Comparison of ENCODE assay signal across 8 mouse cellular contexts in genomic region chr5:135400244-135400643, GRCm38 (mm10). TPM values are rescaled to one million over a fixed set of nuclear protein-coding genes. Genes with fewer than 3 reads are reported as not detected.
DNase-seq lines count a peak whose midpoint lies in the region; ATAC-seq and TF ChIP-seq lines count a peak whose summit lies in the region.

No protein-coding gene starts in this region.

- WGBS in midbrain, embryonic 11.5 days: 6% methylated on average over 2 of the region's 2 CpGs
- WGBS in midbrain, embryonic 15.5 days: 8% methylated on average over 2 of the region's 2 CpGs
- 2% methylated on average over 2 of the region's 2 CpGs for WGBS in intestine, postnatal 0 days
- WGBS in limb, embryonic 11.5 days: 8% methylated on average over 2 of the region's 2 CpGs
- WGBS in neural tube, embryonic 14.5 days: 7% methylated on average over 2 of the region's 2 CpGs

- 0 out of 2 replicates have a peak, but pooled peaks have one; percentile 42 for ATAC-seq in midbrain, embryonic 11.5 days (ENCODE audit: low FRiP score)
- ATAC-seq in midbrain, embryonic 15.5 days (replicated peaks): no peak
- peak; percentile 85 for ATAC-seq in frontal cortex, adult (ENCODE audit: low TSS enrichment)
- ATAC-seq in intestine, postnatal 0 days: no peak; the same call in 1 of the 2 replicates
- no peak for ATAC-seq in limb, embryonic 11.5 days (ENCODE audit: insufficient number of reproducible peaks, low FRiP score, low TSS enrichment, low read depth)
- ATAC-seq in neural tube, embryonic 14.5 days (ENCODE audit: low read depth): peak; percentile 70; the same call in 1 of the 2 replicates

- no peaks in the 10 kb centered on the region for H3K4me1 ChIP-seq in midbrain, embryonic 11.5 days (ENCODE audit: control insufficient read depth, insufficient read depth, low read length)
- H3K4me1 ChIP-seq in midbrain, embryonic 15.5 days: peaks cover 5% of the 10 kb centered on the region; the same call in 1 of the 2 replicates
- no peaks in the 10 kb centered on the region for H3K4me1 ChIP-seq in intestine, postnatal 0 days (replicated peaks; ENCODE audit: control insufficient read depth, insufficient read depth, low read length)
- no peaks in the 10 kb centered on the region for H3K4me1 ChIP-seq in limb, embryonic 11.5 days (ENCODE audit: control insufficient read depth, insufficient read depth, low read length)
- H3K4me1 ChIP-seq in neural tube, embryonic 14.5 days (ENCODE audit: control insufficient read depth, insufficient read depth, low read length): no peaks in the 10 kb centered on the region

- no peak overlapping the region for H3K4me2 ChIP-seq in midbrain, embryonic 11.5 days
- no peak overlapping the region for H3K4me2 ChIP-seq in midbrain, embryonic 15.5 days
- no peak overlapping the region for H3K4me2 ChIP-seq in intestine, postnatal 0 days (replicated peaks; ENCODE audit: low read depth)
- H3K4me2 ChIP-seq in limb, embryonic 11.5 days (ENCODE audit: low read depth, severe bottlenecking): no peak overlapping the region
- no peak overlapping the region for H3K4me2 ChIP-seq in neural tube, embryonic 14.5 days (ENCODE audit: low read depth, low read length)

- peak; percentile 98 for TF ChIP-seq CTCF in intestine, postnatal 0 days (IDR thresholded peaks at IDR 0.05; ENCODE audit: low read depth)

- H3K4me3 ChIP-seq in midbrain, embryonic 11.5 days (ENCODE audit: low read depth, low read length): no peak overlapping the region
- H3K4me3 ChIP-seq in midbrain, embryonic 15.5 days: no peak overlapping the region
- H3K4me3 ChIP-seq in intestine, postnatal 0 days (ENCODE audit: low read depth, low read length): no peak overlapping the region
- H3K4me3 ChIP-seq in limb, embryonic 11.5 days (ENCODE audit: low read depth, low read length): no peak overlapping the region
- no peak overlapping the region for H3K4me3 ChIP-seq in neural tube, embryonic 14.5 days (ENCODE audit: low read depth, low read length)

- H3K9me3 ChIP-seq in midbrain, embryonic 11.5 days (ENCODE audit: control insufficient read depth, low read length): no peaks in the 10 kb centered on the region; the same call in 1 of the 2 replicates
- no peaks in the 10 kb centered on the region for H3K9me3 ChIP-seq in midbrain, embryonic 15.5 days
- no peaks in the 10 kb centered on the region for H3K9me3 ChIP-seq in intestine, postnatal 0 days (ENCODE audit: control insufficient read depth)
- no peaks in the 10 kb centered on the region for H3K9me3 ChIP-seq in limb, embryonic 11.5 days (ENCODE audit: control insufficient read depth, low read length)
- H3K9me3 ChIP-seq in neural tube, embryonic 14.5 days (ENCODE audit: control insufficient read depth, low read length): no peaks in the 10 kb centered on the region

- H3K27me3 ChIP-seq in midbrain, embryonic 11.5 days (ENCODE audit: control insufficient read depth, insufficient read depth, low read length): no peaks in the 10 kb centered on the region
- H3K27me3 ChIP-seq in midbrain, embryonic 15.5 days (replicated peaks): 0 out of 2 replicates have a peak, but pooled peaks cover 3% of the 10 kb centered on the region
- H3K27me3 ChIP-seq in intestine, postnatal 0 days (replicated peaks; ENCODE audit: control insufficient read depth, insufficient read depth, low read length): no peaks in the 10 kb centered on the region
- H3K27me3 ChIP-seq in limb, embryonic 11.5 days (ENCODE audit: control insufficient read depth, insufficient read depth, low read length): no peaks in the 10 kb centered on the region
- H3K27me3 ChIP-seq in neural tube, embryonic 14.5 days (ENCODE audit: control insufficient read depth, insufficient read depth, low read length): no peaks in the 10 kb centered on the region

- no peaks in the 10 kb centered on the region for H3K36me3 ChIP-seq in midbrain, embryonic 11.5 days (ENCODE audit: control insufficient read depth, insufficient read depth, low read length)
- H3K36me3 ChIP-seq in midbrain, embryonic 15.5 days (replicated peaks): no peaks in the 10 kb centered on the region
- no peaks in the 10 kb centered on the region; the same call in 1 of the 2 replicates for H3K36me3 ChIP-seq in intestine, postnatal 0 days (ENCODE audit: control insufficient read depth, insufficient read depth)
- H3K36me3 ChIP-seq in limb, embryonic 11.5 days (ENCODE audit: control insufficient read depth, insufficient read depth, low read length): no peaks in the 10 kb centered on the region
- H3K36me3 ChIP-seq in neural tube, embryonic 14.5 days (ENCODE audit: control insufficient read depth, insufficient read depth, low read length): no peaks in the 10 kb centered on the region

- no peak overlapping the region for H3K27ac ChIP-seq in midbrain, embryonic 11.5 days (ENCODE audit: low read depth, low read length)
- H3K27ac ChIP-seq in midbrain, embryonic 15.5 days: no peak overlapping the region
- no peak overlapping the region for H3K27ac ChIP-seq in intestine, postnatal 0 days (ENCODE audit: low read depth, low read length)
- H3K27ac ChIP-seq in limb, embryonic 11.5 days (replicated peaks; ENCODE audit: low read depth, low read length): no peak overlapping the region
- no peak overlapping the region for H3K27ac ChIP-seq in neural tube, embryonic 14.5 days (ENCODE audit: low read depth, low read length)

- peak; percentile 98 for DNase-seq in midbrain, embryonic 11.5 days (ENCODE audit: low spot score, missing footprints)
- peak; percentile 75 to 79 for DNase-seq in cerebellum, adult 18-20 months
- peak; percentile 89 for DNase-seq in limb, embryonic 11.5 days (ENCODE audit: low spot score)
- peak; percentile 44 for DNase-seq in telencephalon, adult 2 months (ENCODE audit: low read depth, low spot score)

- H3K9ac ChIP-seq in midbrain, embryonic 11.5 days (ENCODE audit: low read length): no peak overlapping the region
- H3K9ac ChIP-seq in midbrain, embryonic 15.5 days: no peak overlapping the region
- H3K9ac ChIP-seq in intestine, postnatal 0 days (ENCODE audit: low read depth, low read length): no peak overlapping the region
- no peak overlapping the region for H3K9ac ChIP-seq in limb, embryonic 11.5 days (ENCODE audit: low read length)
- no peak overlapping the region for H3K9ac ChIP-seq in neural tube, embryonic 14.5 days (replicated peaks; ENCODE audit: low read depth, low read length)

RNA-seq across cellular contexts. Expression of gene Pom121, which starts 5.9 kb away (rescaled TPM):
- 14.4 and 17.2 TPM in 2 replicates for polyA plus RNA-seq in midbrain, embryonic 11.5 days (2014; fragmentation: Nextera tagmentation; extraction: Ambion mirVana)
- 11.4 and 11.8 TPM in 2 replicates for polyA plus RNA-seq in midbrain, embryonic 15.5 days (2015; fragmentation: Nextera tagmentation; extraction: Ambion mirVana)
- polyA plus RNA-seq in intestine, postnatal 0 days (2015; fragmentation: Nextera tagmentation; extraction: Ambion mirVana): 5.2 and 5.3 TPM in 2 replicates
- 21.4 and 21.8 TPM in 2 replicates for polyA plus RNA-seq in limb, embryonic 11.5 days (2014; fragmentation: Nextera tagmentation; extraction: Ambion mirVana)
- 9.4 and 11.4 TPM in 2 replicates for polyA plus RNA-seq in neural tube, embryonic 14.5 days (2014; fragmentation: Nextera tagmentation; extraction: Ambion mirVana)

RNA-seq across cellular contexts. Expression of gene Nsun5, which starts 30.5 kb away (rescaled TPM):
- 29.6 and 30.0 TPM in 2 replicates for polyA plus RNA-seq in midbrain, embryonic 11.5 days (2014; fragmentation: Nextera tagmentation; extraction: Ambion mirVana)
- polyA plus RNA-seq in midbrain, embryonic 15.5 days (2015; fragmentation: Nextera tagmentation; extraction: Ambion mirVana): 35.3 and 37.3 TPM in 2 replicates
- 9.8 and 12.0 TPM in 2 replicates for polyA plus RNA-seq in intestine, postnatal 0 days (2015; fragmentation: Nextera tagmentation; extraction: Ambion mirVana)
- polyA plus RNA-seq in limb, embryonic 11.5 days (2014; fragmentation: Nextera tagmentation; extraction: Ambion mirVana): 31.5 and 36.1 TPM in 2 replicates
- polyA plus RNA-seq in neural tube, embryonic 14.5 days (2014; fragmentation: Nextera tagmentation; extraction: Ambion mirVana): 22.8 and 23.0 TPM in 2 replicates

RNA-seq across cellular contexts. Expression of gene Trim50, which starts 47.1 kb away (rescaled TPM):
- not detected in 2 replicates for polyA plus RNA-seq in midbrain, embryonic 11.5 days (2014; fragmentation: Nextera tagmentation; extraction: Ambion mirVana)
- polyA plus RNA-seq in midbrain, embryonic 15.5 days (2015; fragmentation: Nextera tagmentation; extraction: Ambion mirVana): not detected in 2 replicates
- polyA plus RNA-seq in intestine, postnatal 0 days (2015; fragmentation: Nextera tagmentation; extraction: Ambion mirVana): 0.24 and 0.30 TPM in 2 replicates
- polyA plus RNA-seq in limb, embryonic 11.5 days (2014; fragmentation: Nextera tagmentation; extraction: Ambion mirVana): not detected in 2 replicates
- not detected in 2 replicates for polyA plus RNA-seq in neural tube, embryonic 14.5 days (2014; fragmentation: Nextera tagmentation; extraction: Ambion mirVana)

RNA-seq across cellular contexts. Expression of gene Fkbp6, which starts 50.4 kb away (rescaled TPM):
- 0.12 TPM in 1 of 2 replicates, not detected in the other for polyA plus RNA-seq in midbrain, embryonic 11.5 days (2014; fragmentation: Nextera tagmentation; extraction: Ambion mirVana)
- polyA plus RNA-seq in midbrain, embryonic 15.5 days (2015; fragmentation: Nextera tagmentation; extraction: Ambion mirVana): 0.18 TPM in 1 of 2 replicates, not detected in the other
- 0.12 and 0.34 TPM in 2 replicates for polyA plus RNA-seq in intestine, postnatal 0 days (2015; fragmentation: Nextera tagmentation; extraction: Ambion mirVana)
- 0.12 and 0.20 TPM in 2 replicates for polyA plus RNA-seq in limb, embryonic 11.5 days (2014; fragmentation: Nextera tagmentation; extraction: Ambion mirVana)
- not detected in 2 replicates for polyA plus RNA-seq in neural tube, embryonic 14.5 days (2014; fragmentation: Nextera tagmentation; extraction: Ambion mirVana)

Comparison
In these comparisons a context has a peak if more than half of its experiments do, and no peak if none do; other contexts are left out.
1. ATAC-seq: peak in midbrain, embryonic 11.5 days (single experiment), frontal cortex, adult (single experiment) and neural tube, embryonic 14.5 days (single experiment); none in midbrain, embryonic 15.5 days (single experiment), intestine, postnatal 0 days (single experiment) and limb, embryonic 11.5 days (single experiment).
2. DNase-seq: peak in every context shown above with its lines; median percentile 98 in midbrain, embryonic 11.5 days; 89 in limb, embryonic 11.5 days; 77 in cerebellum, adult 18-20 months; 44 in telencephalon, adult 2 months.